Mouse (Mus musculus): ENCODE results near the gene Mmrn1.

Mmrn1 gene

DNA sequence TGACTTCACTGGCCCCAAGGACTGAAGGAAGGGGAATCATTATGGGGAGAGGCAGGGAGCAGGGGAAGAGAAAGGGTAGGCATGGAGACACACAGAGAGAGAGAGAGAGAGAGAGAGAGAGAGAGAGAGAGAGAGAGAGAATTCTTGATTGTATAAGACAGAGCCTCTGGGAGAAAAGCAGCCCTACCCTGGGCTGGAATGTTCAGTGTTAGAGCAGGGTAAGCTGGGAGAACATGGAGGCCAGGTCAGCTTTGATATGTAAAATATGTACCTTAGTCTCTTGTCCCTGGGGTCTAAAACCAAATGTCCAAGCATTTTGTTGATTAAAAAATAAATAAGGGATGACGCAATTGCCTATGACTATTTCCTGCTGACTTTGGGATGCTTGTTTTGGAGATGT lies 67.6 kb downstream of the Mmrn1 start:
- DNase-seq (ENCODE audit: low read depth in 1 of 2, low spot score in 2 of 2) = no peak

DNA sequence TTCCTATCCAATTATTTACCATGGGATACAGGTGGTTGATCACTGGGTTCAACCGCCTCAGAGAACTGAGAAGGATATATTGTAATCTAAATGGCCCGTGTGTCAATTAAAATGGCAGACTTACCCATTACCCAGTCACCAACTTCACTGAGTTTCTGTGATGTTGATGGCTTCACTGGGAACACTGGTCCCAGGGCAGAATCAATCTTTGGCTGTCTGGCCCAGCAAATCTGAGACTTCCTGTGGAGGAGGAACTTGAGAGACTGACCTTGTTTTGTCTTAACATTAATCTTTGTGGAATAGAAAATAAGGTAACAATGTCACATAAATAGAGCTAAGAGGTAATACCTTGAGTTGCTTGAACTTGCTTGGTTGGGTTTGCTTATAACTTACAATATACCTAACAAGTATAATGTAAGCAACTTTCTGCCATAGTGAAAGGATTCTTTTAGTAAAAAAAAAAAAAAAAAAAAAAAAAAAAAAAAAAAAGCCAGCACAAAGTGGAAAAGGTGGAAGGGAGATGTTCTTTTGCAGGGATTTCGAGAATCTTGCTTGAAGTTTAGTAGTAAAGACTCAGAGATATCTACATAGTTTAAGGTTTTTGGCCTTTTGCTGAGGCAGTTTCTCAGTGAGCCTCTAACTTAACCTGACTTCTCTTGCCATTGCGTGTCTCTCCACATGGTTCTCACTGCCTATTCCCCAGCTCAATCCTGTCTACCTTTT lies 68.8 kb downstream of the Mmrn1 start:
- DNase-seq (ENCODE audit: low read depth in 1 of 2, low spot score in 2 of 2) = no peak

DNA sequence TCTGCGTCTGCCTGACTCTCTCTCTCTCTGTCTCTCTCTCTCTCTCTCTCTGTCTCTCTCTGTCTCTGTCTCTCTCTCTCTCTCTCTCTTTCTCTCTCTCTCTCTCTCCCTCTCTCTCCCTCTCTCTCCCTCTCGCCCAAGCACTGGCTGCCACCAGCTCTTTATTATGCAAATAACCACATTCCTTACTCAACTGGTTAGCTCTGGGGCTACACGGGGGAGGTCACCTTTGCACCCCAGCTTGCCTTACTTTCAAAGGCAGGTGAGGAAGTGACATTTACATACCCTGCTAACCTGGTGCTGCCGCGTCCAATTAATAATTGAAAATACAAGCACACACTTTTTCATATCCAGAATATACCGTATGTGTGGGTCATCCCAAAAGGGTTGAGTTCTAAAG lies 69.3 kb downstream of the Mmrn1 start:
- no peak for DNase-seq (ENCODE audit: low read depth in 1 of 2, low spot score in 2 of 2)

- DNase-seq (ENCODE audit: low read depth in 1 of 2, low spot score in 2 of 2) = no peak
Measured at GRCm38 (mm10) chr6:60994521-60994920, 69.7 kb downstream of the Mmrn1 start.

- no peak for DNase-seq (ENCODE audit: low read depth in 1 of 2, low spot score in 2 of 2)
Measured at GRCm38 (mm10) chr6:60995596-60995995, 70.8 kb downstream of the Mmrn1 start.

- no peak for DNase-seq (ENCODE audit: low read depth in 1 of 2, low spot score in 2 of 2)
Measured at GRCm38 (mm10) chr6:60996328-60996727, 71.6 kb downstream of the Mmrn1 start.

- DNase-seq (ENCODE audit: low read depth in 1 of 2, low spot score in 2 of 2) = no peak
Measured at GRCm38 (mm10) chr6:61001003-61001790, 76.4 kb downstream of the Mmrn1 start.

GRCm38 (mm10) chr6:61003916-61004765 lies 79.4 kb downstream of the Mmrn1 start:
- DNase-seq (ENCODE audit: low read depth in 1 of 2, low spot score in 2 of 2) = no peak

GRCm38 (mm10) chr6:61013780-61014179 lies 89.0 kb downstream of the Mmrn1 start:
- DNase-seq (ENCODE audit: low read depth in 1 of 2, low spot score in 2 of 2) = no peak

GRCm38 (mm10) chr6:61019689-61020088 lies 94.9 kb downstream of the Mmrn1 start:
- DNase-seq (ENCODE audit: low read depth in 1 of 2, low spot score in 2 of 2) = no peak

DNA sequence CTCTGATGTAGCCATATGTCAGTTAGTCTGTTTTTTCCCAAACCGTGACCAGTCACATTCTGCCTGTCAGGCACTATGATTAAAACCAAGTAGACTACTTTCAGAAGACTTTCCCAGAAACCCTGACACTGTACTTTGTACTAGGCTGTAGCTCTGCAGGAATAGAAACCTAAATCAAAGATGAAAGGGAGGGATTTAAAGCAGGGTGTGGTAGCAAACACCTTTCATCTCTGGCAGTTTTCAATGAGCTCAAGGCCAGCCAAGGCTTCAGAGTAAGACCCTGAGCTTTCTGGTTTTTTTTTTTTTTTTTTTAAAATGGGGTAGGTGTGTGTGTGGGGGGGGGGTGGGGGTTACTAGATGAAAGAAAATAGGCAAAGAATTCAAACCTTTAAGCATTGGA lies 96.2 kb downstream of the Mmrn1 start:
- DNase-seq (ENCODE audit: low read depth in 1 of 2, low spot score in 2 of 2) = no peak

DNA sequence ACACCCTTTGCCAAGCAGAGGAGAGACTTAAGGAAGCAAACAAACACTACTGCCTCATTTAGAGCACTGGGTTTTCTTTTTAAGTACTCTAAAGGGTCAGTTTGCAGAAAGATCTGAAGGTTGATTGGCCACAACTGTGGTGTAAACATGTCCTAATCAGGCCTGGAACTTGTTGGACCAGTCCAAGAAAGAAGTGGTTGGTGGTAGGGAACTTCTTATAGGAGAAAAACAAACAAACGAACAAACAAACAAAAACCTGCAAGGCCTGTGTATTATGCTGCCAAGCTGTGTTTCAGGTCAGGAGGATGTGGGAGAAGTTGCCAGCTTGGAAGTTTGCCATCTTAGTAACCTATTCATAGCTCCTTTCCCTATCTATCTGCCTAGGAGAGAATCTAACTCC lies 108.5 kb downstream of the Mmrn1 start:
- DNase-seq (ENCODE audit: low read depth in 1 of 2, low spot score in 2 of 2) = no peak
